ENCODE assay signal across 19 mouse cellular contexts in genomic region chr2:93372872-93373271, GRCm38 (mm10). TPM values are rescaled to one million over a fixed set of nuclear protein-coding genes. Genes with fewer than 3 reads are reported as not detected.
DNase-seq lines count a peak whose midpoint lies in the region; ATAC-seq and TF ChIP-seq lines count a peak whose summit lies in the region.
"Had no signal": no experiment of that assay in that cellular context is flagged by ENCODE, and none has a peak within 500 bp of the region (broad histone marks: within the 10 kb centered on the region; RNA-seq: fewer than 3 reads in every experiment).

No protein-coding gene starts in this region.

- TF ChIP-seq POLR2A in heart, adult 2 months (IDR thresholded peaks at IDR 0.05; ENCODE audit: insufficient read depth, low read depth, low read length), result no peak

- 88% methylated on average over 10 of the region's 10 CpGs for WGBS in heart, embryonic 12.5 days
- 96% methylated on average over 10 of the region's 10 CpGs for WGBS in heart, adult 2 months
- WGBS in hindbrain, embryonic 10.5 days, result 93% methylated on average over 10 of the region's 10 CpGs
- 98% methylated on average over 10 of the region's 10 CpGs for WGBS in hindbrain, embryonic 14.5 days
- WGBS in intestine, embryonic 15.5 days, result 81% methylated on average over 10 of the region's 10 CpGs

- H3K27me3 ChIP-seq in heart, embryonic 12.5 days (replicated peaks), result no peaks in the 10 kb centered on the region
- H3K27me3 ChIP-seq in heart, adult 2 months (ENCODE audit: control insufficient read depth, insufficient read depth, low read length), result no peaks in the 10 kb centered on the region; the same call in 1 of the 2 replicates
- 0 out of 2 replicates have a peak, but pooled peaks cover 3% of the 10 kb centered on the region for H3K27me3 ChIP-seq in hindbrain, embryonic 10.5 days (ENCODE audit: insufficient read depth, poor library complexity, severe bottlenecking)
- no peaks in the 10 kb centered on the region for H3K27me3 ChIP-seq in hindbrain, embryonic 14.5 days (ENCODE audit: control insufficient read depth, insufficient read depth, low read length)
- no peaks in the 10 kb centered on the region for H3K27me3 ChIP-seq in intestine, embryonic 15.5 days (replicated peaks)

- ATAC-seq in heart, embryonic 12.5 days (ENCODE audit: insufficient number of reproducible peaks, low FRiP score), result no peak
- ATAC-seq in hindbrain, embryonic 14.5 days (ENCODE audit: low FRiP score), result no peak
- peak; percentile 54 for ATAC-seq in intestine, embryonic 15.5 days
- ATAC-seq: forebrain, embryonic 14.5 days; hindbrain, embryonic 16.5 days had no signal

- H3K4me3 ChIP-seq in heart, embryonic 12.5 days, result no peak overlapping the region
- H3K4me3 ChIP-seq in heart, adult 2 months, result no peak overlapping the region
- H3K4me3 ChIP-seq in hindbrain, embryonic 10.5 days, result no peak overlapping the region
- no peak overlapping the region for H3K4me3 ChIP-seq in hindbrain, embryonic 14.5 days (replicated peaks; ENCODE audit: low read length)
- H3K4me3 ChIP-seq in intestine, embryonic 15.5 days (replicated peaks), result no peak overlapping the region
- H3K4me3 ChIP-seq: embryonic facial prominence, embryonic 10.5 days had no signal

- no peak overlapping the region for H3K9ac ChIP-seq in heart, embryonic 12.5 days
- no peak overlapping the region for H3K9ac ChIP-seq in heart, adult 2 months (ENCODE audit: low read depth, low read length)
- no peak overlapping the region for H3K9ac ChIP-seq in hindbrain, embryonic 14.5 days
- H3K9ac ChIP-seq in intestine, embryonic 15.5 days, result no peak overlapping the region

- H3K4me2 ChIP-seq in heart, embryonic 12.5 days, result no peak overlapping the region
- no peak overlapping the region for H3K4me2 ChIP-seq in hindbrain, embryonic 14.5 days (replicated peaks)
- no peak overlapping the region for H3K4me2 ChIP-seq in intestine, embryonic 15.5 days (replicated peaks)

- TF ChIP-seq CTCF in heart, adult 2 months (IDR thresholded peaks at IDR 0.05), result no peak

- intact Hi-C loops in heart, adult 2 months (cut with DNase I), result no loop called here

- no peak for DNase-seq in heart, adult 2 months
- no peak for DNase-seq in hindbrain, embryonic 10.5 days (ENCODE audit: low spot score)
- no peak for DNase-seq in hindbrain, embryonic 14.5 days (ENCODE audit: low spot score)
- DNase-seq in MN1 (ENCODE audit: low spot score), result peak; percentile 17
- no peak for DNase-seq in spleen, adult 12 weeks (ENCODE audit: low spot score)
- DNase-seq in layer of hippocampus, postnatal 25 days (ENCODE audit: extremely low spot score in 1 of 2, low spot score in 1 of 2), result no peak
- DNase-seq: cerebellum, adult 18-20 months; cerebellum, adult 9-11 months; gastrocnemius, postnatal 36 days; heart, adult 18-20 months; heart, postnatal 10 days; kidney, adult 11 months; kidney, adult 9 months had no signal

- no peaks in the 10 kb centered on the region for H3K36me3 ChIP-seq in heart, embryonic 12.5 days
- H3K36me3 ChIP-seq in heart, adult 2 months (ENCODE audit: control insufficient read depth, insufficient read depth, low read length), result no peaks in the 10 kb centered on the region
- no peaks in the 10 kb centered on the region for H3K36me3 ChIP-seq in hindbrain, embryonic 10.5 days
- no peaks in the 10 kb centered on the region for H3K36me3 ChIP-seq in hindbrain, embryonic 14.5 days (replicated peaks; ENCODE audit: control insufficient read depth, insufficient read depth)
- no peaks in the 10 kb centered on the region for H3K36me3 ChIP-seq in intestine, embryonic 15.5 days
- H3K36me3 ChIP-seq: embryonic facial prominence, embryonic 10.5 days had no signal

- H3K79me2 ChIP-seq in heart, adult 2 months (replicated peaks; ENCODE audit: control insufficient read depth, insufficient read depth, low read length), result no peaks in the 10 kb centered on the region

- TF ChIP-seq EP300 in heart, adult 2 months (IDR thresholded peaks at IDR 0.05; ENCODE audit: insufficient read depth, low read depth, low read length), result no peak

- H3K9me3 ChIP-seq in heart, embryonic 12.5 days (replicated peaks), result peaks cover 5% of the 10 kb centered on the region
- H3K9me3 ChIP-seq in hindbrain, embryonic 10.5 days, result no peaks in the 10 kb centered on the region
- H3K9me3 ChIP-seq in hindbrain, embryonic 14.5 days (ENCODE audit: control insufficient read depth, low read length), result no peaks in the 10 kb centered on the region
- H3K9me3 ChIP-seq in intestine, embryonic 15.5 days, result no peaks in the 10 kb centered on the region; the same call in 1 of the 2 replicates

- peak overlapping the region; percentile 23; the same call in 1 of the 2 replicates for H3K27ac ChIP-seq in heart, embryonic 12.5 days (ENCODE audit: poor library complexity, severe bottlenecking)
- H3K27ac ChIP-seq in heart, adult 2 months, result no peak overlapping the region
- H3K27ac ChIP-seq in hindbrain, embryonic 10.5 days, result 0 out of 2 replicates have a peak overlapping the region, but pooled peaks have one; percentile 41
- no peak overlapping the region for H3K27ac ChIP-seq in hindbrain, embryonic 14.5 days
- H3K27ac ChIP-seq in intestine, embryonic 15.5 days, result no peak overlapping the region

- peaks cover 21% of the 10 kb centered on the region for H3K4me1 ChIP-seq in heart, embryonic 12.5 days (replicated peaks)
- H3K4me1 ChIP-seq in heart, adult 2 months (ENCODE audit: control insufficient read depth, insufficient read depth, low read length), result peaks cover 3% of the 10 kb centered on the region
- H3K4me1 ChIP-seq in hindbrain, embryonic 10.5 days (replicated peaks), result peaks cover 39% of the 10 kb centered on the region
- peaks cover 15% of the 10 kb centered on the region for H3K4me1 ChIP-seq in hindbrain, embryonic 14.5 days (replicated peaks; ENCODE audit: control insufficient read depth, insufficient read depth, low read length)
- H3K4me1 ChIP-seq in intestine, embryonic 15.5 days (replicated peaks), result peaks cover 15% of the 10 kb centered on the region

RNA-seq across cellular contexts. Expression of gene Tspan18, which starts 38.6 kb away (rescaled TPM):
- 58.5 and 63.8 TPM in 2 replicates for polyA plus RNA-seq in heart, embryonic 12.5 days (2016; fragmentation: Nextera tagmentation; extraction: Ambion mirVana)
- total RNA-seq in heart, adult 2 months (2021), result 10 to 100 TPM in 1 of 2 experiments, 1 to 10 TPM in 1; 9.4 to 16.0 TPM
- 21.3 and 23.8 TPM in 2 replicates for polyA plus RNA-seq in heart, adult 2 months (2012; rRNA removed)
- 48.6 and 55.1 TPM in 2 replicates for polyA plus RNA-seq in hindbrain, embryonic 10.5 days (2016; fragmentation: Nextera tagmentation; extraction: Ambion mirVana)
- polyA plus RNA-seq in hindbrain, embryonic 14.5 days (2014; fragmentation: Nextera tagmentation; extraction: Ambion mirVana), result 28.6 and 31.3 TPM in 2 replicates
- 21.4 and 23.0 TPM in 2 replicates for polyA plus RNA-seq in intestine, embryonic 15.5 days (2015; fragmentation: Nextera tagmentation; extraction: Ambion mirVana)
- total RNA-seq in layer of hippocampus, postnatal 25 days (2021), result 10 to 100 TPM; 37.1 to 40.1 TPM
- total RNA-seq: hematopoietic stem cell, adult 5-6 weeks had no signal

Comparison
In these comparisons a context has a peak if more than half of its experiments do, and no peak if none do; other contexts are left out.
1. H3K27ac ChIP-seq: peak in heart, embryonic 12.5 days (single experiment) and hindbrain, embryonic 10.5 days (single experiment); none in heart, adult 2 months (single experiment), hindbrain, embryonic 14.5 days (single experiment) and intestine, embryonic 15.5 days (single experiment).